Mouse (Mus musculus) embryonic facial prominence, embryonic 14.5 days (tissue): Measurements from ENCODE around the gene Il1f8. TPM values are rescaled to one million over a fixed set of nuclear protein-coding genes. Genes with fewer than 3 reads are reported as not detected.
"Not testable (repeated sequence)": the region's sequence is repeated elsewhere in the genome, so short reads cannot be mapped to it uniquely, and the experiment has no call there.

Source experiments
- ATAC-seq: fragments of 200-750 bp; cut with Nextera tagmentation; 2 replicates; pipeline ENCODE4 v1.8.0; 2017; ENCODE audit warnings: low read depth, moderate number of reproducible peaks, moderate TSS enrichment
- DNase-seq: peaks from one replicate; pipeline ENCODE4 v3.0.0-alpha.2; 2015; ENCODE audit warnings: low spot score
- H3K27ac ChIP-seq: fragments of 300-500 bp; sonication (generic); replicated peaks from 2 replicates; pipeline ENCODE4 v1.5.1; 2014; ENCODE audit warnings: low read depth, mild to moderate bottlenecking, low read length, moderate library complexity
- H3K27me3 ChIP-seq: fragments of 300-500 bp; sonication (generic); replicated peaks from 2 replicates; pipeline ENCODE4 v1.6.1; 2014; ENCODE audit warnings: low read length; ENCODE audit not compliant: control insufficient read depth, insufficient read depth
- H3K36me3 ChIP-seq: fragments of 300-500 bp; sonication (generic); 2 replicates; pipeline ENCODE4 v1.6.1; 2014; ENCODE audit warnings: low read length, mixed read lengths; ENCODE audit not compliant: control insufficient read depth, insufficient read depth
- H3K4me1 ChIP-seq: fragments of 300-500 bp; sonication (generic); 2 replicates; pipeline ENCODE4 v1.6.1; 2014; ENCODE audit warnings: antibody characterized with exemption, low read length; ENCODE audit not compliant: control insufficient read depth, insufficient read depth
- H3K4me2 ChIP-seq: fragments of 300-500 bp; sonication (generic); 2 replicates; pipeline ENCODE4 v1.6.1; 2014; ENCODE audit warnings: low read depth, mild to moderate bottlenecking, low read length, moderate library complexity, mixed read lengths
- H3K4me3 ChIP-seq: fragments of 300-500 bp; sonication (generic); 2 replicates; pipeline ENCODE4 v1.5.1; 2014; ENCODE audit warnings: low read depth, mild to moderate bottlenecking, low read length
- H3K9ac ChIP-seq: fragments of 300-500 bp; sonication (generic); 2 replicates; pipeline ENCODE4 v1.6.1; 2014; ENCODE audit warnings: low read depth, mild to moderate bottlenecking, low read length, moderate library complexity, mixed read lengths
- H3K9me3 ChIP-seq: fragments of 300-500 bp; sonication (generic); 2 replicates; pipeline ENCODE4 v1.6.1; 2016; ENCODE audit warnings: low read length; ENCODE audit not compliant: control insufficient read depth
- WGBS: fragments of 180-500 bp; shearing (Covaris S2); extraction: QIAGEN DNeasy Blood & Tissue Kit; methylation state at CpG from one replicate; pipeline ENCODE4 v1.1.7; 2014; 5-methylcytosine and 5-hydroxymethylcytosine counted together
- polyA plus RNA-seq: library from polyadenylated mRNA; unstranded; fragments of >200 nt; fragmentation: Nextera tagmentation; extraction: Ambion mirVana; gene quantifications from 2 replicates; pipeline ENCODE4 v1.2.1, GENCODE M21; 2014

Gene Il1f8
- polyA plus RNA-seq: not detected in 2 replicates

- Histone ChIP-seq H3K4me2 (no peak within 1 kb of the TSS), H3K27ac (no peak within 1 kb of the TSS), H3K4me1 (no peaks in the 10 kb centered on the region), H3K36me3 (no peaks in the 10 kb centered on the region), H3K9ac (no peak within 1 kb of the TSS), H3K27me3 (no peaks in the 10 kb centered on the region), H3K9me3 (no peaks in the 10 kb centered on the region), H3K4me3 (no peak within 1 kb of the TSS)
- ATAC-seq: no peak
- no peak for DNase-seq
- WGBS: 75% methylated on average over 2 of the region's 2 CpGs
Observed at GRCm38 (mm10) chr2:24152861-24153260, at the start of gene Il1f8. Gene Il1f8 (plus strand): TSS chr2:24153161.

GRCm38 (mm10) chr2:24103619-24104289, 49.2 kb upstream of the Il1f8 start:
- H3K27me3 ChIP-seq: no peaks in the 10 kb centered on the region
- ATAC-seq (no peak), DNase-seq (no peak)
- no peak overlapping the region for H3K9ac ChIP-seq
- no peaks in the 10 kb centered on the region for H3K36me3 ChIP-seq
- no peak overlapping the region for H3K27ac ChIP-seq
- no peak overlapping the region for H3K4me3 ChIP-seq
- H3K9me3 ChIP-seq: no peaks in the 10 kb centered on the region
- no peaks in the 10 kb centered on the region for H3K4me1 ChIP-seq
- H3K4me2 ChIP-seq: no peak overlapping the region
- whole genome bisulfite sequencing: 80% methylated on average over 4 of the region's 4 CpGs

GRCm38 (mm10) chr2:24109085-24109484, 43.9 kb upstream of the Il1f8 start:
- ATAC-seq: no peak
- DNase-seq: no peak
- no peak overlapping the region for H3K27ac ChIP-seq
- H3K9ac ChIP-seq: no peak overlapping the region
- no peak overlapping the region for H3K4me3 ChIP-seq
- H3K36me3 ChIP-seq: no peaks in the 10 kb centered on the region
- no peaks in the 10 kb centered on the region for H3K9me3 ChIP-seq
- no peak overlapping the region for H3K4me2 ChIP-seq
- H3K27me3 ChIP-seq: no peaks in the 10 kb centered on the region
- no peaks in the 10 kb centered on the region for H3K4me1 ChIP-seq

- no peak for DNase-seq
- Histone ChIP-seq H3K4me1 (no peaks in the 10 kb centered on the region), H3K27me3 (no peaks in the 10 kb centered on the region), H3K36me3 (no peaks in the 10 kb centered on the region), H3K4me3 (no peak overlapping the region), H3K9ac (no peak overlapping the region), H3K9me3 (no peaks in the 10 kb centered on the region), H3K4me2 (no peak overlapping the region), H3K27ac (no peak overlapping the region)
- no peak for ATAC-seq
- 87% methylated on average over 1 of the region's 1 CpGs for WGBS
Observed at GRCm38 (mm10) chr2:24134373-24134772, 18.6 kb upstream of the Il1f8 start.

- H3K27me3 ChIP-seq, H3K9ac ChIP-seq, H3K36me3 ChIP-seq, H3K9me3 ChIP-seq, H3K27ac ChIP-seq, H3K4me3 ChIP-seq, H3K4me1 ChIP-seq: not testable (repeated sequence)
- H3K4me2 ChIP-seq: peak overlapping the region; percentile 32
- DNase-seq (peak; percentile 68), ATAC-seq (peak; percentile 57)
- WGBS: 13% methylated on average over 13 of the region's 14 CpGs
Observed at GRCm38 (mm10) chr2:24181683-24182331, 28.8 kb downstream of the Il1f8 start.

- not testable (repeated sequence) for H3K4me1 ChIP-seq, H3K9me3 ChIP-seq, DNase-seq, H3K36me3 ChIP-seq, H3K4me3 ChIP-seq, ATAC-seq, H3K27ac ChIP-seq, H3K9ac ChIP-seq, H3K27me3 ChIP-seq
- 46% methylated on average over 13 of the region's 13 CpGs for WGBS
- peak overlapping the region; percentile 32; the same call in 1 of the 2 replicates for H3K4me2 ChIP-seq
Observed at GRCm38 (mm10) chr2:24182423-24183147, 29.6 kb downstream of the Il1f8 start.

GRCm38 (mm10) chr2:24184092-24184491, 31.1 kb downstream of the Il1f8 start:
- not testable (repeated sequence) for H3K4me3 ChIP-seq, DNase-seq, H3K36me3 ChIP-seq, ATAC-seq, H3K27ac ChIP-seq, H3K27me3 ChIP-seq, H3K4me2 ChIP-seq, H3K9me3 ChIP-seq, H3K9ac ChIP-seq, H3K4me1 ChIP-seq

GRCm38 (mm10) chr2:24186176-24186575, 33.2 kb downstream of the Il1f8 start, which contains the start of gene Il1f9:
Gene Il1f9 (plus strand): TSS chr2:24186476.
- H3K27me3 ChIP-seq: no peaks in the 10 kb centered on the region
- H3K4me1 ChIP-seq: no peaks in the 10 kb centered on the region
- no peak for DNase-seq
- 95% methylated on average over 1 of the region's 1 CpGs for WGBS
- no peak within 1 kb of the TSS for H3K4me3 ChIP-seq
- no peak within 1 kb of the TSS for H3K4me2 ChIP-seq
- H3K9ac ChIP-seq: no peak within 1 kb of the TSS
- H3K9me3 ChIP-seq: no peaks in the 10 kb centered on the region
- no peaks in the 10 kb centered on the region for H3K36me3 ChIP-seq
- H3K27ac ChIP-seq: no peak within 1 kb of the TSS
- ATAC-seq: no peak
